35 mouse cellular contexts compared by ENCODE assay signal in genomic region chr10:28178876-28179275, GRCm38 (mm10).
DNase-seq lines count a peak whose midpoint lies in the region; ATAC-seq lines count a peak whose summit lies in the region.
"Had no signal": no experiment of that assay in that cellular context is flagged by ENCODE, and none has a peak within 500 bp of the region (broad histone marks: within the 10 kb centered on the region; RNA-seq: fewer than 3 reads in every experiment).

No protein-coding gene starts in this region.

- H3K36me3 ChIP-seq in heart, embryonic 16.5 days (ENCODE audit: control insufficient read depth, insufficient read depth) = no peaks in the 10 kb centered on the region
- H3K36me3 ChIP-seq: embryonic facial prominence, embryonic 13.5 days; forebrain, embryonic 12.5 days; G1E; heart, embryonic 15.5 days; hindbrain, embryonic 10.5 days; intestine, embryonic 15.5 days; limb, embryonic 10.5 days had no signal

- H3K4me2 ChIP-seq in heart, embryonic 16.5 days (ENCODE audit: low read depth, low read length) = no peak overlapping the region
- H3K4me2 ChIP-seq: embryonic facial prominence, embryonic 13.5 days; forebrain, embryonic 12.5 days; heart, embryonic 15.5 days; intestine, embryonic 15.5 days had no signal

- DNase-seq in heart, postnatal 14 days = no peak
- DNase-seq in left cerebral cortex, postnatal 14 days (ENCODE audit: low spot score in 2 of 2) = peak; percentile 22 to 23
- no peak for DNase-seq in left cerebral cortex, postnatal 10 days (ENCODE audit: extremely low spot score in 1 of 2, low spot score in 2 of 2)
- DNase-seq in ZHBTc4 (ENCODE audit: low read depth, low spot score) = peak; percentile 10
- peak; percentile 50 to 52 for DNase-seq in frontal cortex, postnatal 36 days (ENCODE audit: low spot score in 2 of 2)
- DNase-seq in yolk sac, embryonic 10.5 days (ENCODE audit: low spot score) = no peak
- DNase-seq: adrenal gland, adult 8-10 months; B cell, adult 2 months; cerebellum, adult 18-20 months; cerebellum, postnatal 25 days; embryo, embryonic 11 days; gastrocnemius, postnatal 14 days; heart, adult 2 months; kidney, adult 8-10 months; kidney, postnatal 10 days; liver; liver, postnatal 0 days; spleen, adult 18-20 months had no signal

- 40% methylated on average over 4 of the region's 4 CpGs for WGBS in heart, embryonic 16.5 days

- intact Hi-C loops in heart, postnatal 14 days (cut with DNase I) = no loop called here
- intact Hi-C loops in left cerebral cortex, postnatal 14 days (cut with DNase I) = no loop called here
- intact Hi-C loops in left cerebral cortex, postnatal 10 days (cut with DNase I) = no loop called here

- H3K4me1 ChIP-seq in heart, embryonic 16.5 days (ENCODE audit: control insufficient read depth, insufficient read depth, low read length) = 0 out of 2 replicates have a peak, but pooled peaks cover 5% of the 10 kb centered on the region
- H3K4me1 ChIP-seq: forebrain, embryonic 12.5 days; heart, embryonic 15.5 days; hindbrain, embryonic 10.5 days; intestine, embryonic 15.5 days had no signal

- no peak for ATAC-seq in heart, embryonic 16.5 days (replicated peaks; ENCODE audit: extremely low read depth, insufficient read depth, low FRiP score)
- ATAC-seq: activated CD4-positive, CD25-positive, alpha-beta regulatory T cell, adult 4 months; hindbrain, embryonic 16.5 days; intestine, embryonic 15.5 days; liver, postnatal 0 days; lung, postnatal 0 days; midbrain, embryonic 16.5 days; Patski had no signal

- no peak overlapping the region for H3K9ac ChIP-seq in heart, embryonic 16.5 days (ENCODE audit: low read length)
- H3K9ac ChIP-seq: embryonic facial prominence, embryonic 13.5 days; forebrain, embryonic 12.5 days; heart, embryonic 15.5 days; intestine, embryonic 15.5 days; liver, postnatal 0 days had no signal

- H3K27ac ChIP-seq in heart, embryonic 16.5 days (ENCODE audit: low read length) = peak overlapping the region; percentile 1; the same call in 1 of the 2 replicates
- H3K27ac ChIP-seq: embryonic facial prominence, embryonic 13.5 days; forebrain, embryonic 12.5 days; heart, adult 2 months; heart, embryonic 15.5 days; hindbrain, embryonic 10.5 days; intestine, embryonic 15.5 days; limb, embryonic 10.5 days; macrophage had no signal

- no peaks in the 10 kb centered on the region for H3K9me3 ChIP-seq in heart, embryonic 16.5 days (replicated peaks; ENCODE audit: control insufficient read depth, low read length)
- H3K9me3 ChIP-seq: embryonic facial prominence, embryonic 13.5 days; forebrain, embryonic 12.5 days; G1E; heart, embryonic 15.5 days; hindbrain, embryonic 10.5 days; intestine, embryonic 15.5 days; limb, embryonic 10.5 days had no signal

- no peak overlapping the region for H3K4me3 ChIP-seq in heart, embryonic 16.5 days (ENCODE audit: low read length)
- H3K4me3 ChIP-seq: embryonic facial prominence, embryonic 13.5 days; erythroblast, embryonic 14.5 days; forebrain, embryonic 12.5 days; heart, adult 2 months; heart, embryonic 15.5 days; hindbrain, embryonic 10.5 days; intestine, embryonic 15.5 days; limb, embryonic 10.5 days; myocyte had no signal

- H3K27me3 ChIP-seq in heart, embryonic 16.5 days (ENCODE audit: control insufficient read depth, insufficient read depth, low read length) = no peaks in the 10 kb centered on the region
- H3K27me3 ChIP-seq: CH12.LX; embryonic facial prominence, embryonic 13.5 days; forebrain, embryonic 12.5 days; heart, embryonic 15.5 days; intestine, embryonic 15.5 days; Patski had no signal

Comparison
In these comparisons a context has a peak if more than half of its experiments do, and no peak if none do; other contexts are left out.
1. DNase-seq: peak in left cerebral cortex, postnatal 14 days (2 of 2), ZHBTc4 (single experiment) and frontal cortex, postnatal 36 days (2 of 2); none in heart, postnatal 14 days (0 of 2), left cerebral cortex, postnatal 10 days (0 of 2) and yolk sac, embryonic 10.5 days (single experiment).